Mouse (Mus musculus) liver, embryonic 14.5 days (tissue): Measurements from ENCODE around the gene Tnrc6a.

ENCODE experiments used
- CTCF ChIP-seq: IDR thresholded peaks from 2 replicates; pipeline ENCODE4 v1.5.1; 2016; ENCODE audit warnings: antibody characterized with exemption, low read depth, control low read depth
- EP300 ChIP-seq: IDR thresholded peaks from 2 replicates; pipeline ENCODE4 v1.6.1; 2016; ENCODE audit warnings: antibody characterized with exemption, low read depth

DNA sequence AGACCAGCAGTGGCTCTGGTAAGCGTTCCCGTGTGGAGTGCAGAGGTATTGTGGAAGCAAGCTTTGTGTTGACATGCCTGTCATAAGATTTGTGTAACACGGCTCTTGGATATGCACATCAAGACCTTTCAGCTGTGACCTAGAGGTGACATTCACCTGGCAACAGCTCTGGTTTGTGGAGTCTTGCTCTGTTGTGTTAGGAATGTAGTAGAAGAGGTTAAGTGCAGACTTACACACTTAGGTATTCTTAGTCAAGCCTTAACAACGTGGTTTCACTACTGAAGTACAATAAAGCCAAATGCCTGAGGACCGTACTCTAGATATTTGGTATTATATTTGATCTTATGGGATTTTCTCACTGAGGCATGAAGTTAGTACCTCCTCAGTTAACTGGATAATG is 48.4 kb downstream of the Tnrc6a start:
- TF ChIP-seq EP300: no peak
- no peak for TF ChIP-seq CTCF
